Mouse (Mus musculus) neural tube, embryonic 14.5 days (tissue): ENCODE results near the gene Kcnb1. TPM values are rescaled to one million over a fixed set of nuclear protein-coding genes. Genes with fewer than 3 reads are reported as not detected.
A peak's percentile ranks its signal among the peaks of the same experiment; 100 is the strongest.

Source experiments
- ATAC-seq: fragments of 200-750 bp; cut with Nextera tagmentation; 2 replicates; pipeline ENCODE4 v1.8.0; 2017; ENCODE audit warnings: low read depth, mild to moderate bottlenecking, moderate TSS enrichment, moderate library complexity
- H3K27ac ChIP-seq: fragments of 300-500 bp; sonication (generic); 2 replicates; pipeline ENCODE4 v1.5.1; 2014; ENCODE audit warnings: low read depth, mild to moderate bottlenecking, control low read depth, low read length, moderate library complexity, mixed read lengths
- H3K27me3 ChIP-seq: fragments of 300-500 bp; sonication (generic); 2 replicates; pipeline ENCODE4 v1.6.1; 2014; ENCODE audit warnings: low read length; ENCODE audit not compliant: control insufficient read depth, insufficient read depth
- H3K36me3 ChIP-seq: fragments of 300-500 bp; sonication (generic); 2 replicates; pipeline ENCODE4 v1.6.1; 2014; ENCODE audit warnings: low read length, mixed read lengths; ENCODE audit not compliant: control insufficient read depth, insufficient read depth
- H3K4me1 ChIP-seq: fragments of 300-500 bp; sonication (generic); 2 replicates; pipeline ENCODE4 v1.6.1; 2014; ENCODE audit warnings: low read length; ENCODE audit not compliant: control insufficient read depth, insufficient read depth
- H3K4me2 ChIP-seq: fragments of 300-500 bp; sonication (generic); 2 replicates; pipeline ENCODE4 v1.6.1; 2014; ENCODE audit warnings: mild to moderate bottlenecking, low read depth, low read length, control low read depth
- H3K4me3 ChIP-seq: fragments of 300-500 bp; sonication (generic); 2 replicates; pipeline ENCODE4 v1.5.1; 2014; ENCODE audit warnings: low read depth, low read length, control low read depth, mixed read lengths
- H3K9ac ChIP-seq: fragments of 300-500 bp; sonication (generic); replicated peaks from 2 replicates; pipeline ENCODE4 v1.6.1; 2014; ENCODE audit warnings: low read depth, mild to moderate bottlenecking, control low read depth, low read length, mixed read lengths
- H3K9me3 ChIP-seq: fragments of 300-500 bp; sonication (generic); 2 replicates; pipeline ENCODE4 v1.6.1; 2016; ENCODE audit warnings: low read length; ENCODE audit not compliant: control insufficient read depth
- WGBS: fragments of 180-500 bp; shearing (Covaris S2); extraction: QIAGEN DNeasy Blood & Tissue Kit; methylation state at CpG from one replicate; pipeline ENCODE4 v1.1.7; 2014; 5-methylcytosine and 5-hydroxymethylcytosine counted together
- polyA plus RNA-seq: library from polyadenylated mRNA; unstranded; fragments of >200 nt; fragmentation: Nextera tagmentation; extraction: Ambion mirVana; gene quantifications from 2 replicates; pipeline ENCODE4 v1.2.1, GENCODE M21; 2014

Gene Kcnb1
- polyA plus RNA-seq, 1 experiment from 2014 or later = 5.4 TPM

DNA sequence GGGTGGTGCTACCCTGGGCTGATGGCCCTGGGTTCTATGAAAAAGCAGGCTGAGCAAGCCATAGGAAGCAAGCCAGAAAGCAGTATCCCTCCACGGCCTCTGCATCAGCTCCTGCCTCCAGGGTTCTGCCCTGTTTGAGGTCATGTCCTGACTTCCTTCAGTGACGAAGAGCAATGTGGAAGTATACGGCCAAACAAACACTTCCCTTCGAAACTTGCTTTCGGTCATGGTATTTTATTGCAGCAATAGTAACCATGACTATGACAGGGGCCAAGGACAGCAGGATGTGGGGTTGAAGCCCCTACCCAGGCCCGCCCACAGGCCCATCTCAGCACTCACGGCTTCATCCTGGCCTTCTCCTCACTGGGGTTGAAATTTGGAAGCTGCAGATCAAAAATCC, 35.0 kb upstream of the Kcnb1 start:
- WGBS = 83% methylated on average over 7 of the region's 7 CpGs
- ATAC-seq = no peak
- no peaks in the 10 kb centered on the region for H3K9me3 ChIP-seq
- H3K36me3 ChIP-seq = no peaks in the 10 kb centered on the region
- H3K27me3 ChIP-seq = no peaks in the 10 kb centered on the region
- no peak overlapping the region for H3K4me2 ChIP-seq
- no peaks in the 10 kb centered on the region for H3K4me1 ChIP-seq
- no peak overlapping the region for H3K4me3 ChIP-seq
- no peak overlapping the region for H3K9ac ChIP-seq
- no peak overlapping the region for H3K27ac ChIP-seq

DNA sequence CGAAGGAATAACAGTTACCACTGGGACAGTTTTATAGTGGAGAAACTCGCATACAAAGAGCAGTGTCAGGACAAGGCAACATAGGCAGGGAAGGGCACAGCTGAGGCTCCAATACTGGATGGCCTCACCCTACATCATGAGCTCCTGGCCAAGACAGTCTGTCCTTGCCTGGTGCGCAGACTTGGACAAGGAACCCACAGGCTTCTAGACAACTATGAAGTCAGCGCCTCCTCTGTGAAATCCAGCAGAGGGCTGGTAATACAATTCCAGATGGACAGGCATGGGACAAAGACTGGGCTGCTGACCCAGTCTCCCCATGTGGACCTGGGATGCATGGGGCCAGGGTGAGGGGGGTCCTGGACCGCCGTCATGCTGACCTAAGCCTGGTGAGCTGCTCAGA, 34.2 kb upstream of the Kcnb1 start:
- Histone ChIP-seq H3K4me2 (no peak overlapping the region), H3K4me3 (no peak overlapping the region), H3K36me3 (no peaks in the 10 kb centered on the region), H3K27ac (no peak overlapping the region), H3K27me3 (no peaks in the 10 kb centered on the region), H3K4me1 (no peaks in the 10 kb centered on the region), H3K9ac (no peak overlapping the region), H3K9me3 (no peaks in the 10 kb centered on the region)
- 93% methylated on average over 6 of the region's 6 CpGs for WGBS
- no peak for ATAC-seq

DNA sequence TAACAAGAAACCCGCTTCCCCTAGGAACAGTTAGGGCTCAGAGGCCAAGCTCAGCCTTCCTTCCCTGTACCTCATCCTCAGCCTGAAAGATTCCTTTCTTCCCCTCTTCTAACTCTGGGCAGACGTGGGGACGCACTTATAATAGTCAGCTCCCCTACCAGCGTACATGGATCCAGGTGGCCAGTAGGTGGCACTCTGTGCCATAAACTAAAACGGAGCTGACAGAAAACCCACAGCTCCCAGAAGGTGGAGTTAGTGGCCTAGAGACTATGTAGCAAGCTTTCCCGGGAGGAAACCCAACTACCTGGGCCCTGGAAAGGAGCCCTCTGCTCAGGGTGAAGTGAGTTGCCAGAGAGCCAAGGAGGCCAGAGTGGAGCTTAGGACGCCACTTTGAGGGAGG, 32.2 kb upstream of the Kcnb1 start:
- H3K9me3 ChIP-seq = no peaks in the 10 kb centered on the region
- no peak overlapping the region for H3K27ac ChIP-seq
- WGBS = 30% methylated on average over 7 of the region's 7 CpGs
- no peak overlapping the region for H3K4me2 ChIP-seq
- ATAC-seq = no peak
- H3K9ac ChIP-seq = no peak overlapping the region
- no peaks in the 10 kb centered on the region for H3K4me1 ChIP-seq
- H3K27me3 ChIP-seq = no peaks in the 10 kb centered on the region
- no peak overlapping the region for H3K4me3 ChIP-seq
- no peaks in the 10 kb centered on the region for H3K36me3 ChIP-seq

DNA sequence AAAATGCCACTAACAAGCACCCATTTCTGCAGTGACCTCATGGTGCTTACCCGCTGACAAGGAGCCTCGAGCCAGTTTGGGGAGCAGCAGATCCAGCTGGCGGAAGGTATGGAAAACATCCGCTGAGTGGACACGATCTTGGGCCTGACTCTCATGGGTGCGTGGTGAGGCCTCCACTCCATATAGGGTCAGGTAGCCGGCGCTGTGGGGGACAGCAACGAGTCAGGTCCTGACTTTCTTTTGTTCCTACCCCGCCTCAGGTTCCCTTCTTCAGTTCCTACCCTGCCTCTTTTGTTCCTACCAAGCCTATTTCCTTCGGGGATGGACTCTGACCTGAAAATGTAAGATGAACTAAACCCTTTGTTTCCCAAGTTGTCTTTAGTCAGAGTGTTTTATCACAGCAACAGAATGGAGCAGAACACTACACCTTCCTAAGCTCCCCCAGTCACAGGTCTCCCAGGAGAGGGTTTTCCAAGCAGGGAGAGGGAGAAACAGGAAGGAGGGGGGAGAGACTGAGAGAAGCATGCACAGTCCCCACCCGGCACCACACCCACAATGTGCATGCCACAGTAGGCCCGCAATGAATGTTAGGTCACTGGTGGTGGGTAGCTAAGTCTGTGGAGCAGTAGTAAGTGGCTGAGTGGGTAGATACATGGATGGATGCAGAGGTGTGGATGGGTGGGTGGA, 31.3 kb upstream of the Kcnb1 start:
- Histone ChIP-seq H3K27ac (no peak overlapping the region), H3K4me3 (no peak overlapping the region), H3K4me2 (no peak overlapping the region), H3K9me3 (no peaks in the 10 kb centered on the region), H3K27me3 (no peaks in the 10 kb centered on the region), H3K36me3 (no peaks in the 10 kb centered on the region), H3K9ac (no peak overlapping the region), H3K4me1 (no peaks in the 10 kb centered on the region)
- no peak for ATAC-seq
- WGBS = 89% methylated on average over 13 of the region's 13 CpGs

DNA sequence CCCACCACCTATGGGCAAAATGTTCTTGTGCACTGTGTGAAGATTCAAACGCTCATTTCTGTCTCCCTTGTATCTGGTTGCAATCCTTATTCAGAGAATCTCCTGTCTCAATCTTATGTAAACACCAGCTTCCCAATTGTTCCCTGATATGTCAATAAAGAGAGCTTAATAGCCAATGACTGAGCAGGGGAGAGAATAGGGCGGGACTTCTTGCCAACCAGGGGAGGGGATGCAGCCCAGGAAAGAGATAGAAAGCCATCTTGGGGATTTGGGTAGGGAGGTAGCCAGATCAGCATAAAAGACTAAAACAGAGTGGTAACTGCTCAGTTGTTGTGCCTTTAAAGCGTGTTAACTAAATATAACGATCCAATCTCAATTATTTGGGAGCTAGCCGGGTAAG, 30.8 kb upstream of the Kcnb1 start:
- Histone ChIP-seq H3K4me1 (no peaks in the 10 kb centered on the region), H3K27me3 (no peaks in the 10 kb centered on the region), H3K36me3 (no peaks in the 10 kb centered on the region), H3K4me2 (no peak overlapping the region), H3K4me3 (no peak overlapping the region), H3K9ac (no peak overlapping the region), H3K27ac (no peak overlapping the region), H3K9me3 (no peaks in the 10 kb centered on the region)
- WGBS = 88% methylated on average over 5 of the region's 5 CpGs
- no peak for ATAC-seq

DNA sequence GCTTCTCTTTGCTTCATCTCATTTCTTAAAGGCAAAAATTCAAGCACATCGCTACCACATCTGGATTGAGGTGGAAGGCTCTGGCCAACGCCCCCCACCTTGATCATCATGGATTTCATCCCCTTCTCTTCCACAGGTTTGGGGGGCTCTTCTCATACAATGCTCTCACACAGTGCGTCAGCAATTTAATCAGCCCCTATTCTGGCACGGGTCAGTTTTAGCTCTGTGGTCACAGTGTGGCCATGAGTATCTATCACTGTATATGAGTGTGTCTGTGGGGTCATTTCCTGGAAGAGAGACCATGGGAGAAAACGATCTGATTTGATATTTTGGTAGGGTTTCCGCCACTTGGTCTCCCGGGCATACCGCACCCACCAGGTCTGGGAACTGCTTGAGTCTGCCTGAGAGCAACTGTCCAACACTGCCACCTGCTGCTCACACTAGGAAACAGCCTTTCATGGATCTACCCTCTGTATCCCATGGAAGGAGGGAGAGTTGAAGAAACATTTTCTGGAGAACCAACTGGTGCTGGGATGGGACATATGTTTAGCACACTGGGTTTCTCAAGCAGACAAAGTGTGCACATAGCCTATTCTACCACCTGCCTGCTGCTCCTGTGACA, 29.3 kb upstream of the Kcnb1 start:
- H3K4me2 ChIP-seq = no peak overlapping the region
- 45% methylated on average over 8 of the region's 8 CpGs for WGBS
- no peaks in the 10 kb centered on the region for H3K27me3 ChIP-seq
- H3K4me3 ChIP-seq = no peak overlapping the region
- H3K9ac ChIP-seq = no peak overlapping the region
- H3K36me3 ChIP-seq = no peaks in the 10 kb centered on the region
- H3K4me1 ChIP-seq = no peaks in the 10 kb centered on the region
- ATAC-seq = peak; percentile 86; the same call in 1 of the 2 replicates
- no peaks in the 10 kb centered on the region for H3K9me3 ChIP-seq
- H3K27ac ChIP-seq = no peak overlapping the region

DNA sequence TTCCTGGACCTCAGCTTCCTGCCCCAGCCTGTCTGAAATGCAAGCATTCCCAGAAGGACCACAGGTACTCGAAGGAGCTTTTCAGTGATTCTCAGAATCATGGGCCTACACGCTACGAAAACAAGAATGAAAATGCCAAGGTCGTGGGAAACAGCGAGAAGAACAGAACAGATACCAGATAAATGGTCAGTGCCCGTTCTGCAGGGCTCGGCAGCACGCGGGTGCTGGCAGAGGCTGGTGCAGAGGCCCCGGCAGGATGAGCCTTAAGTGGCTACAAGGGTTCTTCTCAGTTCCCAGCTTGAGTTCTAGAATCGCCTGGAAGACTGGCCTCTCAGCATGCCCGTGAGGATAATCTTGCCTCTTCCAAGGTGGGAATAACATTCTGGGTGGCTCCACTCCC, 23.7 kb upstream of the Kcnb1 start:
- ATAC-seq = no peak
- no peaks in the 10 kb centered on the region for H3K36me3 ChIP-seq
- H3K4me2 ChIP-seq = no peak overlapping the region
- H3K4me3 ChIP-seq = no peak overlapping the region
- no peaks in the 10 kb centered on the region for H3K9me3 ChIP-seq
- 94% methylated on average over 12 of the region's 12 CpGs for WGBS
- no peak overlapping the region for H3K27ac ChIP-seq
- no peaks in the 10 kb centered on the region for H3K27me3 ChIP-seq
- H3K9ac ChIP-seq = no peak overlapping the region
- H3K4me1 ChIP-seq = no peaks in the 10 kb centered on the region

DNA sequence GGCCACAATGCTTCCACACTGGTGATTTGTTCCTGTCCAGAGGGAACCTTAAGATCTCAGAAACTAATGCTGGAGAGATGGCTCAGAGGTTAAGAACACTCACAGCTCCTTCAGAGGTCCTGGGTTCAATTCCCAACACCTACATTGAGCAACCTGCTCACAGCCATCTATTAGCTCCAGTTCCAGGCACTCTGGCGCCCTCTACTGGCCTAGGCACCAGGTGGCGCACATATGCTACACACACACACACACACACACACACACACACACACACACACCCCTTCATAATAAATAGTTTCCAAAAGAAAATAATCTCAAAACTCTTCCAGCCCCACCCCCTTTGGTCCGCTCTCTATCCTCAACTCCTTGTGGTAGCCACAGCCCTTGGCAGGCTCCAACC, 23.1 kb upstream of the Kcnb1 start:
- Histone ChIP-seq H3K27ac (no peak overlapping the region), H3K4me2 (no peak overlapping the region), H3K4me1 (no peaks in the 10 kb centered on the region), H3K9ac (no peak overlapping the region), H3K27me3 (no peaks in the 10 kb centered on the region), H3K4me3 (no peak overlapping the region), H3K36me3 (no peaks in the 10 kb centered on the region), H3K9me3 (no peaks in the 10 kb centered on the region)
- no peak for ATAC-seq
- 92% methylated on average over 3 of the region's 3 CpGs for WGBS

DNA sequence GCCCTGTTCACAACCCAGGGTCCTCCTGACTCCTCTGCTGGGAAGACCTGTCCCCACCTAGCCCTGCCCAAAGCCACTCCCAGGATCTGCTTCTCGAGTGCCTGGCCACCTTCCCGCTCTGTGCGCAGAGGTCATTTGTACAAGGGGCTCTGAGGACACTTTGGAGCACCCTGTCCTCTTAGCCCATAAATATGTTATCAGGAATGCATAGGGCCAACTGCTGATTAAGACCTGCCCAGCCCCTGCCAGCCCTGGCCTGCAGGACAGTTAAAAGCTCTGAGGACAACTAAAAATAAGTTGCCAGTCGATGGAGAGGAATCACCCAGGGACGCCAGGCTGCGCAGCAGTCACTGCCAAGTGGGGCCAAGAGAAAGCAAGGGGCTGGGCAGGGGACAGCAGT, 22.6 kb upstream of the Kcnb1 start:
- ATAC-seq = no peak
- Histone ChIP-seq H3K36me3 (no peaks in the 10 kb centered on the region), H3K9me3 (no peaks in the 10 kb centered on the region), H3K9ac (no peak overlapping the region), H3K27me3 (no peaks in the 10 kb centered on the region), H3K4me1 (no peaks in the 10 kb centered on the region), H3K4me2 (no peak overlapping the region), H3K27ac (no peak overlapping the region), H3K4me3 (no peak overlapping the region)
- 92% methylated on average over 6 of the region's 6 CpGs for WGBS
